Mouse (Mus musculus): ENCODE measurements around the gene Fam118a. TPM values are rescaled to one million over a fixed set of nuclear protein-coding genes. Genes with fewer than 3 reads are reported as not detected.
"Not testable (repeated sequence)": the region's sequence is repeated elsewhere in the genome, so short reads cannot be mapped to it uniquely, and the experiment has no call there.

Fam118a gene
- polyA plus RNA-seq (2015; fragmentation: Nextera tagmentation; extraction: Ambion mirVana): 15.6 and 17.0 TPM in 2 replicates

- not testable (repeated sequence) for H3K9ac ChIP-seq; H3K36me3 ChIP-seq; H3K4me3 ChIP-seq; H3K27ac ChIP-seq (replicated peaks); H3K4me2 ChIP-seq; H3K27me3 ChIP-seq (replicated peaks); H3K4me1 ChIP-seq; ATAC-seq (ENCODE audit: extremely low read depth, insufficient number of reproducible peaks, low FRiP score, low TSS enrichment); H3K9me3 ChIP-seq
- 54% methylated on average over 1 of the region's 1 CpGs for WGBS
Observed at GRCm38 (mm10) chr15:85028648-85029047, at the start of gene Fam118a. Fam118a (plus strand) TSS chr15:85028948.

DNA sequence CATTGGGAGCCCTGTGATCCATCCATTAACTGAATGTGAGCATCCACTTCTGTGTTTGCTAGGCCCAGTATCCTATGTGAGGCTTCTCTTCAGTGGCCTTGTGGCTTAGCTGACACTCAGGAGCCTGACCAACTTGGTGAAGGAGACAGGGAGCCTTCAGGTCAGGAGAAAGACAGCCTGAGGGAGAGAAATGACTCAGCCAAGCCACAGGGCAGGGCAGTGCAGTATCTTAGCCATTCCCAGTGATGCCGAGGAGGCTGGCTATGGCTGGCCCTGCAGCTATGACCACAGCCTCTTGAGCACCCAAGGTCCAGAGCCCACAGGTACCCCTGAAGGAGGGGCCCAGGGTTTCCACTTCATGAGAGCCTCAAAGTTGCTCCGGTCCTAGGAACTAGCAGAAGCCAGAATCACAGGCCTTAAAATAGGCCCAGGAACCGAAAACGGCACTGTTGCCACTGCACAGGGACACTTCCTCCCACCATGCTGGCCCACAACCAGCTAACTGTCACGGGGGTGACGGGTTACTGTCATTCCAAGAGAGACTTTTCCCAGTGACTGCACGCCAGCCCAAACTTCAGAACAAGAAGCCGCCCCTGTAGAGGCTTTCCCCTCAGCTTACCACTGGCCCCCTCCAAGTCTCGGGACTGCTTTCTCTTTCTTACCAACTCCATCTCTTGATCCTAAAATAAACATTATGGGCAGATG, 47.0 kb upstream of the Fam118a start:
- H3K4me3 ChIP-seq: no peak overlapping the region
- H3K27ac ChIP-seq (replicated peaks): no peak overlapping the region
- H3K36me3 ChIP-seq: no peaks in the 10 kb centered on the region
- H3K9ac ChIP-seq: no peak overlapping the region
- no peak overlapping the region for H3K4me2 ChIP-seq
- H3K9me3 ChIP-seq: no peaks in the 10 kb centered on the region
- WGBS: 64% methylated on average over 9 of the region's 9 CpGs
- H3K4me1 ChIP-seq: peaks cover 11% of the 10 kb centered on the region
- H3K27me3 ChIP-seq (replicated peaks): no peaks in the 10 kb centered on the region
- ATAC-seq (ENCODE audit: extremely low read depth, insufficient number of reproducible peaks, low FRiP score, low TSS enrichment): no peak

GRCm38 (mm10) chr15:84982888-84983287, 45.9 kb upstream of the Fam118a start:
- Histone ChIP-seq H3K4me2 (no peak overlapping the region), H3K4me1 (peaks cover 15% of the 10 kb centered on the region), H3K27ac (replicated peaks) (no peak overlapping the region), H3K27me3 (replicated peaks) (no peaks in the 10 kb centered on the region), H3K9ac (no peak overlapping the region), H3K36me3 (no peaks in the 10 kb centered on the region), H3K9me3 (no peaks in the 10 kb centered on the region), H3K4me3 (no peak overlapping the region)
- no peak for ATAC-seq (ENCODE audit: extremely low read depth, insufficient number of reproducible peaks, low FRiP score, low TSS enrichment)
- 66% methylated on average over 3 of the region's 3 CpGs for WGBS

GRCm38 (mm10) chr15:84983721-84984120, 45.0 kb upstream of the Fam118a start:
- H3K27me3 ChIP-seq (replicated peaks): no peaks in the 10 kb centered on the region
- no peak overlapping the region for H3K9ac ChIP-seq
- H3K27ac ChIP-seq (replicated peaks): no peak overlapping the region
- H3K36me3 ChIP-seq: no peaks in the 10 kb centered on the region
- ATAC-seq (ENCODE audit: extremely low read depth, insufficient number of reproducible peaks, low FRiP score, low TSS enrichment): no peak
- H3K4me1 ChIP-seq: peaks cover 21% of the 10 kb centered on the region
- 65% methylated on average over 7 of the region's 7 CpGs for WGBS
- no peak overlapping the region for H3K4me3 ChIP-seq
- H3K9me3 ChIP-seq: no peaks in the 10 kb centered on the region
- H3K4me2 ChIP-seq: no peak overlapping the region

DNA sequence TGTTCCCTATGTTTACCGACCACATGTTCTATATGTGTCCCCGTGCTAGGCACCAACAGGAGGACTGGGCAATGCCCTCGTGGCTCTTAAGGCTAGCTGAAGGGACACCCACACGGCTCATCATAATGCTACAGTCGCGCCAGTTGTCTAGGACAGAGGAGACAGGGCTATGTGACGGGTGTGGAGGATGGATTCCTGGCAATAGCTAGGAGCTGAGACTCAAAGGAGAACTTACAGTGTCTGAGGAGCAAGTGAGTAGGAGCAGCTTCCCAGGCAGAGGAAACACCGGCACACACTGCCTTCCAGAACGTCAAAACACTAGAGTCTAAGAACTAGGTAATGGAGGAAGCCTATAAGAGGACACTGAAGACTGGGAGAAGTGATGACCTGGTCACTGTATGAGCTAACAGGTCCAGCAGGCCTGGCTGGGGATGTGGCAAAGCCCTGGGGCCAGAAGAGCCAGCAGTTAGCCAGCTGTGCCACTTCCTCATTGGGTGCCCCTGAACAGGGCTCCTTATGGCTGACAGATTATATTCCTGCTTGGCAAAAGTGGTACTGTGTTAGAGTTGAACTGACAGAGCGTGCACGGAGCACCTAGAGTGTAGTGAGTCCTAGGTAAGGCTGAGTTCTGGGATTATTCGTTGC, 43.1 kb upstream of the Fam118a start:
- H3K4me2 ChIP-seq: no peak overlapping the region
- peaks cover 24% of the 10 kb centered on the region for H3K4me1 ChIP-seq
- peaks cover 4% of the 10 kb centered on the region; the same call in 1 of the 2 replicates for H3K27me3 ChIP-seq (replicated peaks)
- H3K4me3 ChIP-seq: no peak overlapping the region
- no peaks in the 10 kb centered on the region for H3K36me3 ChIP-seq
- ATAC-seq (ENCODE audit: extremely low read depth, insufficient number of reproducible peaks, low FRiP score, low TSS enrichment): no peak
- no peak overlapping the region for H3K27ac ChIP-seq (replicated peaks)
- H3K9me3 ChIP-seq: no peaks in the 10 kb centered on the region
- 81% methylated on average over 12 of the region's 12 CpGs for WGBS
- H3K9ac ChIP-seq: no peak overlapping the region

DNA sequence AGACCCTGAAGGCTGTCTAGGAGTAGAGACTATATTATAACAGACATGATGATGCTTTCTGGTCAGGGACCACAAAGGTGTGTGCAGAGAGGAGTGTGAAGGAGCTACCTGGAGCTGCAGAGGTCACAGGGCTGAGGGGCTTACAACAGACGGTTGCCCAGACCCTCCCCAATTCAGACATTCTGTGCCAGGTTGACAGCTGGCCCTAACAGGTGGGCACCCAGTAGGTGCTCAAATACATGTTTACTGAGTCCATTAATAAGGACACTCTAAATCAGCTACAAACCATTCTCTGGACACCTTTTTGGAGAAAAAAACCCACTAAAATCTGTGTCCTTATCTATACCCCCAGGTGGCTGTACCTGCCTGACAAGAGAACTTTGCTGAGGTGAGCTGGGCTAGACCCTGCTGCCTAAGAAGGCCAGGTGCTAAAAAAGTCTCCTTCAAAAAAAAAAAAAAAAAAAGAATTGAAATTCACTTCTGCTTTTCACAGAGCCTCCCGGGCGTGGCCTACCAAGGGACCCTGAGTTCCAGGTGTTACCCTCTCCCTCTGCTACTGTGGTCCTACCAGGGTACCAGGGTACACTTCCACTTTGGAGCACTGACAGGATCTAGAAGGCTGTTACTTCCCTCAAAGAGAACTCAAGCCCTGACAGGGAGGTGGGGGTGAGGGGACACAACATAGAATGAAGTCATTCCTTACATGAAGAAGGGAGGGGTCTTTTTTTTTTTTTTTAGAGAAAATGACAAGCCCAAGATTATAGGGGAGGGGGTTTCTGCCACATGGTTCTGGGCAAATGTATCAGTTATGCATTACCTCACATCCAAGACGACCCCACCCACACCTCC, 42.4 kb upstream of the Fam118a start:
- Histone ChIP-seq H3K27me3 (replicated peaks) (peaks cover 4% of the 10 kb centered on the region; the same call in 1 of the 2 replicates), H3K4me3 (peak overlapping the region; percentile 87), H3K27ac (replicated peaks) (no peak overlapping the region), H3K36me3 (no peaks in the 10 kb centered on the region), H3K9ac (peak overlapping the region; percentile 94), H3K4me2 (peak overlapping the region; percentile 78), H3K9me3 (no peaks in the 10 kb centered on the region), H3K4me1 (peaks cover 24% of the 10 kb centered on the region)
- WGBS: 70% methylated on average over 4 of the region's 4 CpGs
- no peak for ATAC-seq (ENCODE audit: extremely low read depth, insufficient number of reproducible peaks, low FRiP score, low TSS enrichment)

- H3K9ac ChIP-seq: peak overlapping the region; percentile 94
- H3K4me2 ChIP-seq: peak overlapping the region; percentile 78
- peak overlapping the region; percentile 65 for H3K27ac ChIP-seq (replicated peaks)
- H3K4me3 ChIP-seq: peak overlapping the region; percentile 87
- H3K4me1 ChIP-seq: peaks cover 24% of the 10 kb centered on the region
- peaks cover 4% of the 10 kb centered on the region; the same call in 1 of the 2 replicates for H3K27me3 ChIP-seq (replicated peaks)
- ATAC-seq (ENCODE audit: extremely low read depth, insufficient number of reproducible peaks, low FRiP score, low TSS enrichment): peak; percentile 40
- H3K36me3 ChIP-seq: no peaks in the 10 kb centered on the region
- under 1% methylated on average over 53 of the region's 53 CpGs for WGBS
- H3K9me3 ChIP-seq: no peaks in the 10 kb centered on the region
Observed at GRCm38 (mm10) chr15:84987020-84987815, 41.5 kb upstream of the Fam118a start.

DNA sequence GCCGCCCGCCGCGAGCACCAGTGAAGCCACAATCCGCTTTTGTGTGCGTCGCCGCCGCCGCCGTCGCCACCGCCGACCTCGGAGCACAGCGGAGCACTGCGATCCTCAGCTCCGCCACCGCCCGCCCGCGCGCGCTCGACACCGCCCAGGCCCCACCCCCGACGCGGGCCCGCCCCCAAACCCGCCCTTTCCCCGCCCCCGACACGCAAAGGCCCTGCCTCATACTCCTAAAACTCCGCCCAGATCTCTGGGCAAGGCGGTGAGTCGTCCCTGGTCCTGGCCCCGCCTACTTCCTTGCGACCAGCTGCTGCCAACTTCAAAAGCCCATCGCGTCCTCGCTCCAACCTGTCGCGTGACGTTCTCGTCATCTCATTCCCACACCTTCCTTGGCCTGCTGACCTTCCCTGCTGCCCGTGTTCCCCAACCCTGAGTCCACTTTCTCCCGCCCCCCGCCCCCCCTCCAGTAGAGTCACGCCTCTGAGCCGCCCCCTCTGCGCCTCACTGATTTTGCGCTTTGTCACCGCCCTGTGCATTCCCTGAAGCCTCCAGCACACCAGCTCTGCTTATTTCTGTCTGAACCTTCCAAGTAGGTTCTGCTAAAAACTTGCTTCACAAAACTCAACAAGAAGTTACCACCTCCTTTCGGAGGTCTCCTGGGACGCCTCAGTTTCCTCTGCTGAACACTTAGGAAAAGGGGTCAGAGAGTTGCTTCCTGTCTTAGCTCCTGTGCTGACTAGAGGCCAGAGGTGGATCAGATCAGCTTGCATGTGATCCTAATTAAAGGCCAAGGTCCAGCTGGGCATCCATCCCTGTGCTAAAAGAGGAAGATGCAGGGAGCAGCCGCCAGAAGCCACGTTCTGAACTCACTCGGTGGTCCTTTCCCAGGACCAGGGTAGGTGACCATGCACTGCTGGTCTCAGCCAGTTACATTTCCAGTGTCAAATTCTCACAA, 40.6 kb upstream of the Fam118a start, which contains the start of gene 5031439G07Rik:
5031439G07Rik (minus strand) TSS at position 678 of the 952 bp plus-strand sequence.
- peak within 1 kb of the TSS; percentile 78 for H3K4me2 ChIP-seq
- H3K36me3 ChIP-seq: no peaks in the 10 kb centered on the region
- no peaks in the 10 kb centered on the region for H3K9me3 ChIP-seq
- peaks cover 24% of the 10 kb centered on the region for H3K4me1 ChIP-seq
- peak within 1 kb of the TSS; percentile 94 for H3K9ac ChIP-seq
- H3K27me3 ChIP-seq (replicated peaks): peaks cover 4% of the 10 kb centered on the region; the same call in 1 of the 2 replicates
- H3K4me3 ChIP-seq: peak within 1 kb of the TSS; percentile 87
- H3K27ac ChIP-seq (replicated peaks): peak within 1 kb of the TSS; percentile 66
- peak; percentile 86 for ATAC-seq (ENCODE audit: extremely low read depth, insufficient number of reproducible peaks, low FRiP score, low TSS enrichment)
- 3% methylated on average over 30 of the region's 59 CpGs for WGBS

GRCm38 (mm10) chr15:84989098-84989497, 39.6 kb upstream of the Fam118a start:
- Histone ChIP-seq H3K27ac (replicated peaks) (no peak overlapping the region), H3K27me3 (replicated peaks) (peaks cover 4% of the 10 kb centered on the region; the same call in 1 of the 2 replicates), H3K4me3 (no peak overlapping the region), H3K9me3 (no peaks in the 10 kb centered on the region), H3K36me3 (no peaks in the 10 kb centered on the region), H3K4me2 (no peak overlapping the region), H3K9ac (peak overlapping the region; percentile 74; the same call in 1 of the 2 replicates), H3K4me1 (peaks cover 18% of the 10 kb centered on the region)
- WGBS: 71% methylated on average over 3 of the region's 3 CpGs
- ATAC-seq (ENCODE audit: extremely low read depth, insufficient number of reproducible peaks, low FRiP score, low TSS enrichment): no peak

- ATAC-seq (ENCODE audit: extremely low read depth, insufficient number of reproducible peaks, low FRiP score, low TSS enrichment): no peak
- Histone ChIP-seq H3K27me3 (replicated peaks) (peaks cover 10% of the 10 kb centered on the region), H3K27ac (replicated peaks) (no peak overlapping the region), H3K36me3 (no peaks in the 10 kb centered on the region), H3K4me3 (no peak overlapping the region), H3K4me2 (no peak overlapping the region), H3K9ac (no peak overlapping the region), H3K4me1 (peaks cover 18% of the 10 kb centered on the region), H3K9me3 (no peaks in the 10 kb centered on the region)
- WGBS: 72% methylated on average over 7 of the region's 7 CpGs
Observed at GRCm38 (mm10) chr15:84989771-84990170, 39.0 kb upstream of the Fam118a start.

Data from heart, embryonic 13.5 days (tissue).